Mouse (Mus musculus) layer of hippocampus, postnatal 25 days (tissue): Measurements from ENCODE around the gene Krt8. TPM values are rescaled to one million over a fixed set of nuclear protein-coding genes. Genes with fewer than 3 reads are reported as not detected.

Experiments used
- DNase-seq, 2 experiments: peaks; one replicate each; pipeline ENCODE4 v3.0.0; 2022; ENCODE audit warnings: mixed read lengths in 2 of 2, low spot score in 1 of 2; ENCODE audit errors: extremely low spot score in 1 of 2
- total RNA-seq, 2 experiments: library from RNA; stranded (reverse); gene quantifications; 2 replicates each; pipeline ENCODE4 v1.2.3; 2021

The Krt8 gene
- total RNA-seq = under 1 TPM in 1 of 2 experiments, not detected in 1; 0.19 TPM

DNA sequence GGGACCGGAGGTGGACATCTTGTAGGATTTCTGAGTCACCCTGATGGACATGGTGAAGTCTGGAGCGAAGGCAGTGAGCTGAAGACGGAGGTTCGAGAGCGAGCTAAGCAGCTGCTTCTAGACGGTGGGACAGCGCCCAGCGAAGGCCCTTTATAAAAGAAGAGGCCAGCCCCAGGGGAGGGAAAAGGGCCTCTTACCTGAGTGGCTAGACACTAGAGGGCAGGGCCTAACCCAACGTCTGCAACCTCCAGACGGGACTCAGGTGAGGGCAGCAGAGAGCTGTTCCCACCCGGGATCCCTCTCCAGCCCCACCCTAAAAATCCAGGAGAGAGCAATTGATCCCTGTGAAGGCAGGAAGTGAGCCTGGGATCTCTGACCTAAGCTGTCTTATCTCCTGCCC is at the start of gene Krt8:
TSS of gene Krt8 (minus strand) at position 294 of the 400 bp plus-strand sequence.
- DNase-seq = no peak

- peak; percentile 41 to 58 for DNase-seq
These were observed 47.8 kb upstream of the Krt8 start for GRCm38 (mm10) chr15:102051920-102052683.

- no peak for DNase-seq
These were observed 45.6 kb upstream of the Krt8 start for GRCm38 (mm10) chr15:102049871-102050270.

DNA sequence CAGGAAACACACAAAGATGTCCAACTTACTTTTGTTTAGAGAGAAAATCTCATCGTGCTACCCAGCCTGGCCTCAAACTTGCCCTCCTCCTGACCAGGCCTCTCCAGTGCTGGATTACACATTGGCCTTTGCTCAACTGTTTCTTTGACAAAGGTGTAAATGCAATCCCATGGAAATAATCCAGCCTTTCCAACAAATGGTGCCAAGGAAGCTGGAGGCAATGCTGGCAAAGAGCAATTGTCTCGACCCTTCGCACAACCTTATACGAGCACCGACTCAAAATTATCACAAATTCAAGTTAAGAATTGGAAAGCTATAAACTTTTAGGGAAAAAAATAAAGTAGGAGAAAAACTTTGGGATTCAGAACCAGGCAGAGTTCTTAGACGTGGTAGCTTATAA is 43.7 kb upstream of the Krt8 start:
- no peak for DNase-seq

DNA sequence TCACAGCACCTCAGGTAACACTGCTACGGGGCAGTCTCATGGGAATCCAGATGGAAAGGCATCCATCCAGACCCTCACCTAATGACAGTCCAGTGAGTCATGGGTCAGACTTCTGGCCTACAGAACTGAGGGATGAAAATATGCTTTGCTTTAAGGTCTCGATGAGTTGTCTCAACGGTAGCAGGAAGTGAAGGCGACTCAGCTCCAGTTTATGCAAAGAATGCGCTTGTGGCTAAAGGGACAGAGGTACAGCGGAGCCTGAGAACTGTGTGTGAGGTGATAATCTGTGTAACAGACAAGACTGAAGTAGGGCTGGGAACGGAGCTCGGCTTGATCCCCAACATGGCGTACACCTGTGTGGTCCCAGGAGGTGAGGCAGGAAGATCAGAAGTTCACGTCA is 41.4 kb upstream of the Krt8 start:
- no peak for DNase-seq

GRCm38 (mm10) chr15:102044745-102045144 is 40.5 kb upstream of the Krt8 start:
- DNase-seq = no peak

DNA sequence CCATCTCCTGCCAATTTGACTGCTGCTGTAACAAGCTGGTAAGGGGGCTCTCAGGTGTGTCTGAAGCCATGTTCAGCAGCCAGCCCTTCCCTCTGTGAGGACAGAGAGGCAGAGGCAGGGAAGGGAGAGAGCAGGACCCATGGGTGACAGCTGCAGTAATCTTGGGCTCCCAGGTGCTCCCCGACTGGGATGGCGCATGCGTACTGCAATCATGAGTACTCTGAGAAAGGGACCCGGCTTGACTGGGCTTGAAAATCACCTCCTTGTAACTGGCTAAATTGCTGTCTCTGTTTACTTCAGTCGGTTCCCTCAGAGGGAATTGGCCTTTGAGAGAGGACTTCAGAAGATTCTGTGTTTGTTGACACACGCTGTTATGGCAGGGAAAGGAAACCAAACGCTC is 37.7 kb upstream of the Krt8 start:
- no peak for DNase-seq

DNA sequence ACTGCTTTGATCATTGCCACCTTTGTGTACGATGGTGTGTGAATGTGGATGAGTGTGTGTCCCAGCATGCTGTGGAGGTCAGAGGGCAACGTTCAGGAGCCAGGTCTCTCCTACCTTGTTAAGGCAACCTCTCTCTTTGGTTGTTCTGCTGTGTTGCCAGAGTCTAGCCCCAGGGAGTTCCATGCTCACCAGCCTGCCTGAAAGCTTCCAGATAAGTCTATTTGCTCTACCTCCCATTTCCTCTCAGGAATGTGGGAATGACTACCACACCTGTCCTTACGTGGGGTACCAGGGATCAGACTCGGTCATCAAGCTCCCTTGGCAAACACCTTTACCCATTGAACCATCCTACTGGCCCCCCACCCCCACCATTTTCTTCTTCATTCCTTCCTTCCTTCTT is 36.0 kb upstream of the Krt8 start:
- DNase-seq = no peak

DNA sequence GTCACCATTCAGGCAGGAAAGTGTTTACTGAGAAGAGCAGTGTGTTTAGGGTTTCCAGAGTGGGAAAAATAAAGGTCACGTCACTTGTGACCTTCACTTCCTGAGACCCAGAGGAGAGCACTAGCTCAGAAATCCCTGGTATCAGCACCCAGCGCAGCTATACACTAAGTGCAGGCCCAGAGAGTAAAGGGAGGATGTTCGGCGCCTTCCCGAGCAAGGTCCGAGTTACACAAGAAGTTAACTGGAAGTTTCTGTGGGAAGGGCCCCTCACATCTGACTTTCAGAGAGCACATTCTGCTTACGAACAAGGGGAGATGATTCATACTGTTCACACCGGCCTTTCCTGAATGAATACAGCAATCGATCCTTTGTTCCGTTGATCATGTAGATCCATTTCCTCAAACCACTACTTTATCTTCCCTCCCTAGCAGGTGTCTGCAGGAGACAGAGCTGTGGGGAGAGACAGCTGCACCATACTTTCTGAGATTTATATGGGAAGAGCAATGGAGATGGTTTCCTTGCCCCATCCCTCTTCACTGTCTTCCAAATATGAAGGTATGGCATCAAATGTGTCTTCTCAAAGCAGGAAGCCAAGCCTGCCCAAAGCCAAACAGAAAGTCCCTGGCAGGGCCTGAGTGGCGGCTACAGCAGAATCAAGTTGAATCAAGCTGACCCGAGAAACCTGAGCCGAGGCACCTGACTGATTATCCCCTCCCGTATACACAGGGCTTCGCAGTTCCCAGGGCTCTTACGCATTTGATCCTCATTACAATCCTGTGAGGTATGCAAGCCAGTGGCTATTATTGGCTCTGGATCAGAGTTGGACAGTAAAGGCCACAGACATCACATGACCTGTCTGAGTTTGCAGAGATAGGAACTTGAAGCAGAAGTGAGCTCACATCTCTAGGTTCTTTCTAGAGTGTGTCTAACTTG is 30.1 kb upstream of the Krt8 start:
- DNase-seq = no peak

GRCm38 (mm10) chr15:102028040-102028439 is 23.8 kb upstream of the Krt8 start, which contains the start of gene Krt18:
Krt18 (plus strand) TSS chr15:102028180.
- no peak for DNase-seq

- no peak for DNase-seq
These were observed 22.1 kb upstream of the Krt8 start for GRCm38 (mm10) chr15:102026430-102026829.

- DNase-seq = no peak
These were observed 21.0 kb upstream of the Krt8 start for GRCm38 (mm10) chr15:102025136-102025872.

DNA sequence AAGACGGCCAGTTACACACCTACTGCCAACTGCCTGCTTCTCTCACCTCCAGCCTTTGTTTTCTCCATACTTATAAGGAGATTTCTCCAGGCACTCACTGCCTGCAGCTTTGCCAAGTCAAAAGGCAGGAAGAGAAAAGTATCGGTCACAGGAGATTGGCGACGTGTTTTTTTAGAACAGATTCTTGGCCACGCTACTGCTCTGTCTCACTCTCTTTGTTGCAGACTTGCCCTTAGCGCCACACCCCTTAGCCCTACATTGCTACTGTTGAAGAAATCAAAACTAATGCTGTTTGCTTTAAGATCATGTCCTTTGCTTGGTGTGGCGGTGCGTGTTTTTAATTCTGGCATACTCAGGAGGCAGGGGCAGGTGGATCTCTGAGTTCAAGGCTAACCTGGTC is 19.6 kb upstream of the Krt8 start:
- DNase-seq = no peak

DNA sequence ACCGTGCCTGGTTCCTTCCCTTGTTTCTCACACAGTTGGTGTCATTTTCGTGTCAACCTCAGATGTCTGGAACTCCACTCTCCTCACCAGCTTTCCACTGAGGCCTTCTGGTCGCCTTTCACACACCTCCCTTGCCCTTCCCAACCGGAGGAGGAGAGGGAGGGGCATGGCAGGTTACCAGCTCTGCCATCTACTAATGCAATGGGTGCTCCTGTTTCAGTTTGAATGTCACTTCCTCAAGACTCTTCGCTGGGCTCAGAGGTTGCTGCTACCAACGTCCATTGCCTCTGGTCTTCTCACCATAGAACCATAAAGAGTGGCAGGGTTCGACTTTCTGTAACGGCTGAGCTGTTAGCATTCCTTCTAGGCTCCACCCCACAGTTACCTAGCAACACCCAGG is 18.2 kb upstream of the Krt8 start:
- no peak for DNase-seq

GRCm38 (mm10) chr15:102017918-102018463 is 13.7 kb upstream of the Krt8 start:
- no peak for DNase-seq

- DNase-seq = no peak
These were observed 12.5 kb upstream of the Krt8 start for GRCm38 (mm10) chr15:102016787-102017186.

DNA sequence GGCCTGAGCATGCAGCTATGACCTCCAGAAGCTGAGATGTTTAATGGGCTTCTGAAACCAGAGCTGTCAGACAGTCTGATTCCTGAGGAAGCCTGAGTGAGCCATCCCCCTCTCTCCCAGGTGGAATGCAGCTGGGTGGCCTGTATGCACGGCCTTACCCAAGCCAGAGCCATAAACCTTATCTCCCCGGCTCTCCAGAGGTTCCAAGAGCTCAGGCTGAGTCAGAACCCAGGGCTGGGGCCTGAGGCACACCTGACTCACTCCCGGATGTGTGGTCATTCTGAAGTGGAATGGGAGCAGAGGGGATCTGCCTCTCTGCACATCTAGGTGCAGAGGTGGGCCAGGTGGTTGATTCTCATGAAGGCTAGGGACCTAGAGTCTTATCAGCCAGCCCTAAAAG is 11.8 kb upstream of the Krt8 start:
- DNase-seq = no peak

DNA sequence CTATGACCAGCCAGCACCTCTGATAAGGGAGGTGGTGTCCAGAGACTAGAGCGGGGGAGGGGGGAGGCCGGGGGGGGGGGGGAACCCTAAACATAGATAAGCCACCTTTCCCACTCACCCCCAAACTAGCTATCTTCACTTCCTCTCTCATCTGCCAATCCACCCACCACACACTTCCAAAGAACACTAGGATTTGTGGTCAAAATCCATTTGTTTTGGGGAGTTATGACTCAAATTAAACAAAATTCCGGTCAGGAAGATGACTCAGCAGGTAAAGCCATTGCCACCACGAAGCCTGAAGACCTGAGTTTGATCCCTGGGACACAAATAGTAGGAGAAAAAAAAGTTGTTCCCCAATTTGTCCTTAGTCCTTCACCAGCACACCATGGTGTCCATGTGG is 10.6 kb upstream of the Krt8 start:
- DNase-seq = no peak

GRCm38 (mm10) chr15:102013651-102014050 is 9.4 kb upstream of the Krt8 start:
- no peak for DNase-seq

GRCm38 (mm10) chr15:102012260-102012765 is 8.0 kb upstream of the Krt8 start:
- no peak for DNase-seq
